Mouse (Mus musculus): ENCODE measurements around the gene Gan. TPM values are rescaled to one million over a fixed set of nuclear protein-coding genes. Genes with fewer than 3 reads are reported as not detected.

Gan gene
- total RNA-seq, 1 experiment = 7.9 TPM

DNA sequence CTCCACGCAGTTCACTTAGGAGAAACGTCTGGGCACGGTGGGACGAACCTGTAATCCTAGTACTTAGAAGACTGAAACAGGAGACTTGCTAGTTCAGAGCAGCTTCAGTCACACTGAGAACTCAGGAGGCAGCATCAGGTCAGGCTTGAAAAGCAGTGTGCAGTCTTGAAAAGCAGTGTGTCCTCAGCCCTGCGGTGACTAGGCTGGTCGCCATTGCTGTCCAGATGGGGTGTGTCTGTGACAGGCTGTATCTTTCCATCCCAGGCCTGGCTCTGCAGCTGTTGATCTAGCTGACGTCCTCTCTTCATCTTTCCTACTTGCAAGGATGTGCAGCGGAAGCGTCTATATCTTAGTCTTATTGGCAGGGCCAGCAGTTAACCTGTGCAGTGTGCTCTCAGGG, 42.9 kb downstream of the Gan start:
- Histone ChIP-seq H3K9me3 (ENCODE audit: control insufficient read depth, insufficient read depth, low read depth, low read length) (no peaks in the 10 kb centered on the region), H3K9ac (ENCODE audit: insufficient read depth, low read depth, low read length, poor library complexity, severe bottlenecking) (no peak overlapping the region), H3K4me3 (ENCODE audit: insufficient read depth in 1 of 2, low read depth in 1 of 2, low read length in 2 of 2, poor library complexity in 1 of 2, severe bottlenecking in 1 of 2) (no peak overlapping the region), H3K4me1 (ENCODE audit: control insufficient read depth in 2 of 2, insufficient read depth in 2 of 2, low read length in 2 of 2, poor library complexity in 1 of 2) (peaks cover 0 to 15% of the 10 kb centered on the region in 2 experiments; a peak in 1 of 4 replicates), H3K27ac (ENCODE audit: insufficient read depth, low read depth, low read length, poor library complexity, severe bottlenecking) (no peak overlapping the region), H3K36me3 (ENCODE audit: control insufficient read depth, insufficient read depth, low read length, poor library complexity, severe bottlenecking) (peaks cover 10% of the 10 kb centered on the region)
- in situ Hi-C loops (cut with MboI; ENCODE audit: low sequenced_read_pairs in 2 of 2, unreplicated experiment in 2 of 2) = loop anchor here in 1 of 2 experiments (25.0 kb wide), 1 partner anchor 261 kb away; no protein-coding TSS in a partner anchor
- TF ChIP-seq HCFC1 (IDR thresholded peaks at IDR 0.05; ENCODE audit: borderline replicate concordance, insufficient read depth, low read length) (no peak), ZC3H11A (IDR thresholded peaks at IDR 0.05; ENCODE audit: borderline replicate concordance, low read depth, low read length) (no peak), ZNF384 (IDR thresholded peaks at IDR 0.05; ENCODE audit: low read depth, low read length) (no peak), MAFK (IDR thresholded peaks at IDR 0.05; ENCODE audit: insufficient read depth, low read depth, low read length) (no peak), CHD2 (IDR thresholded peaks at IDR 0.05; ENCODE audit: low read depth, low read length) (no peak)
- no peak for DNase-seq (ENCODE audit: low read depth, low spot score)

DNA sequence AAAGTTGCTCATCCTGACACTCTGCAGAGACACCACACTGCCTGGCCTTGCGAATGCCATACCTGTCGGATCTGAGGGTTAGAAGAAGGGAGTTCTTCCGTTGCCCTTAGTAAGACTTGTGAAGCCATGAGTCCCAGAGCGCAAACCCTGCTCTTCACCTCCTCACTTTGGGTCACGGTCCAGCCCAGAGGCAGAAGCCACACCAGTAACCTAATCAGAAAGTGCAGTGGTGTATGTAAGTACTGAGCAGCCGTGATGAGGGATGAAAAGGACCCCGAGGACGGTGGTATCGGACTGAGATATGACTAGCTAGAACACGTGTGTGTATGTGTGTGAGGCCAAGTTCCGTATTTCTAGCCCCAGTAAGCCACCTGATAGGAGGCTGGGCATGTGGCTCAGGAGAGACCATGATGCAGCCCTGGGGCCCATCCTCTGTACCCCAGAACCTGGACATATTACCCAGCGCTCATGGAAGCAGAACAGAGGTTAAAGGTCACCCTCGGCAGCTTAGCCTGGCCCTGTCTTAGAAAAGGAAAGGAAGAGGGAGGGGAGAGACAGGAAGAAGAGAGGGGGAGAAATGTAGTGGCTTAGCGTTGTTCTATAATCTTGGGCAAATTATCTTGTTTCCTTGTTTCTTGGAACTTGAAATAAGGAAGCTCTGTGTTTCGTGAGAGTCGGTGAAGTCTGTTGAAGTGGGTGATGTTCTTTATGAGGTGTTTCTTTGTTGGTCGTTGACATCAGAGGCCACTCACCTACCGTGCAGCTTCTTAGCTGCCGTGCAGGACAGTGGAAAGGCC, 43.5 kb downstream of the Gan start:
- in situ Hi-C loops (cut with MboI; ENCODE audit: low sequenced_read_pairs in 2 of 2, unreplicated experiment in 2 of 2) = loop anchor here in 1 of 2 experiments (25.0 kb wide), 1 partner anchor 261 kb away; no protein-coding TSS in a partner anchor

DNA sequence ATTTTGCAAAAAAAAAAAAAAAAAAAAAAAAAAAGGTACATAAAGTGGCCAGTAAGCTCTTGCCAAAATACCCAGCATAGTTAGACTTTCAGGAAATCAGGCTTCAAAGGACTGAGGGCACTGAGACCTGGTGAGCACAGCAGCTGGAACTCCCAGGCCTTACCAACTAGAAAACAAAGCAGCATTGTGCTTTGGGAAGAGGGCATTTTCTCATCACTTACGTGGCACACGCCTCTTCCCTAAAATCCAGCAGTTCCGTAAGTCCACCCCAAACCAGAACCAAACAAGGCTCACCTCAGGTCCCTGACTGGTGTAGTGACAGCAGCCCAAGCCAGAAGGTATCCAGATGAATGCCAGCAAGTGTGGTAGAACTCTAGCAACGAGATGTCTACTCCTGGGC, 45.1 kb downstream of the Gan start:
- TF ChIP-seq ZNF384 (IDR thresholded peaks at IDR 0.05; ENCODE audit: low read depth, low read length) = no peak
- TF ChIP-seq MAFK (IDR thresholded peaks at IDR 0.05; ENCODE audit: insufficient read depth, low read depth, low read length) = no peak
- no peak for TF ChIP-seq CHD2 (IDR thresholded peaks at IDR 0.05; ENCODE audit: low read depth, low read length)
- TF ChIP-seq HCFC1 (IDR thresholded peaks at IDR 0.05; ENCODE audit: borderline replicate concordance, insufficient read depth, low read length) = no peak
- no peak for TF ChIP-seq ZC3H11A (IDR thresholded peaks at IDR 0.05; ENCODE audit: borderline replicate concordance, low read depth, low read length)
- Histone ChIP-seq H3K36me3 (ENCODE audit: control insufficient read depth, insufficient read depth, low read length, poor library complexity, severe bottlenecking) (peaks cover 5% of the 10 kb centered on the region; the same call in 1 of the 2 replicates), H3K4me3 (ENCODE audit: insufficient read depth in 1 of 2, low read depth in 1 of 2, low read length in 2 of 2, poor library complexity in 1 of 2, severe bottlenecking in 1 of 2) (no peak overlapping the region), H3K9me3 (ENCODE audit: control insufficient read depth, insufficient read depth, low read depth, low read length) (no peaks in the 10 kb centered on the region), H3K27ac (ENCODE audit: insufficient read depth, low read depth, low read length, poor library complexity, severe bottlenecking) (no peak overlapping the region), H3K9ac (ENCODE audit: insufficient read depth, low read depth, low read length, poor library complexity, severe bottlenecking) (no peak overlapping the region), H3K4me1 (ENCODE audit: control insufficient read depth in 2 of 2, insufficient read depth in 2 of 2, low read length in 2 of 2, poor library complexity in 1 of 2) (peaks cover 0 to 9% of the 10 kb centered on the region in 2 experiments; a peak in 1 of 4 replicates)
- in situ Hi-C loops (cut with MboI; ENCODE audit: low sequenced_read_pairs in 2 of 2, unreplicated experiment in 2 of 2) = loop anchor here in 1 of 2 experiments (25.0 kb wide), 1 partner anchor 259 kb away; no protein-coding TSS in a partner anchor
- DNase-seq (ENCODE audit: low read depth, low spot score) = no peak

More for the DNA sequence above, 43.5 kb downstream of the Gan start:
- DNase-seq (ENCODE audit: low read depth, low spot score) = no peak
- H3K9me3 ChIP-seq (ENCODE audit: control insufficient read depth, insufficient read depth, low read depth, low read length) = no peaks in the 10 kb centered on the region
- H3K4me3 ChIP-seq (ENCODE audit: insufficient read depth in 1 of 2, low read depth in 1 of 2, low read length in 2 of 2, poor library complexity in 1 of 2, severe bottlenecking in 1 of 2) = no peak overlapping the region
- peaks cover 0 to 12% of the 10 kb centered on the region in 2 experiments; a peak in 1 of 4 replicates for H3K4me1 ChIP-seq (ENCODE audit: control insufficient read depth in 2 of 2, insufficient read depth in 2 of 2, low read length in 2 of 2, poor library complexity in 1 of 2)
- TF ChIP-seq HCFC1 (IDR thresholded peaks at IDR 0.05; ENCODE audit: borderline replicate concordance, insufficient read depth, low read length) (no peak), CHD2 (IDR thresholded peaks at IDR 0.05; ENCODE audit: low read depth, low read length) (no peak), MAFK (IDR thresholded peaks at IDR 0.05; ENCODE audit: insufficient read depth, low read depth, low read length) (no peak), ZNF384 (IDR thresholded peaks at IDR 0.05; ENCODE audit: low read depth, low read length) (no peak), ZC3H11A (IDR thresholded peaks at IDR 0.05; ENCODE audit: borderline replicate concordance, low read depth, low read length) (no peak; the same call in 1 of the 2 replicates)
- no peak overlapping the region for H3K27ac ChIP-seq (ENCODE audit: insufficient read depth, low read depth, low read length, poor library complexity, severe bottlenecking)
- no peak overlapping the region for H3K9ac ChIP-seq (ENCODE audit: insufficient read depth, low read depth, low read length, poor library complexity, severe bottlenecking)
- H3K36me3 ChIP-seq (ENCODE audit: control insufficient read depth, insufficient read depth, low read length, poor library complexity, severe bottlenecking) = peaks cover 4% of the 10 kb centered on the region; the same call in 1 of the 2 replicates

DNA sequence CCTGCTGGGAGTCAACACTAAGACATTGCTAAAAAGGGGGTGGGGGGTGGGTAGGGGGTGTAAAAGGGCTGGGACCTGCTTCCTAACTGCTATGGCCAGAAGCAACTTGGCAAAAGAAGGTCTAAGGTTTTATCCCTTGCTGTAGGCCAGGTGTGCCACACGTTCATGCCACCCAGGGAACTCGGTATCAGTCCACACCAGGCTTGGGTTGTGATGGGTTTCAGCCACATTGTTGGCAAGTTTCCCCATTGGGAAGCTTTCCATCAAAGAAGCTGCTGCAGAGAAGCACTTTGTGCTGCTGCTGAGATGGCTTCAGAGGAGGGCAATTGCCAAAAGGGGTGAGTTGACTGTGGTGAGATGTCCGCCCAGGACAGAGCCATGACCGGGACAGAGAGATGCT, 47.9 kb downstream of the Gan start:
- H3K9ac ChIP-seq (ENCODE audit: insufficient read depth, low read depth, low read length, poor library complexity, severe bottlenecking) = no peak overlapping the region
- in situ Hi-C loops (cut with MboI; ENCODE audit: low sequenced_read_pairs in 2 of 2, unreplicated experiment in 2 of 2) = loop anchor here in 1 of 2 experiments (25.0 kb wide), 1 partner anchor 256 kb away; no protein-coding TSS in a partner anchor
- H3K36me3 ChIP-seq (ENCODE audit: control insufficient read depth, insufficient read depth, low read length, poor library complexity, severe bottlenecking) = peaks cover 4% of the 10 kb centered on the region; the same call in 1 of the 2 replicates
- DNase-seq (ENCODE audit: low read depth, low spot score) = no peak
- H3K27ac ChIP-seq (ENCODE audit: insufficient read depth, low read depth, low read length, poor library complexity, severe bottlenecking) = no peak overlapping the region
- H3K9me3 ChIP-seq (ENCODE audit: control insufficient read depth, insufficient read depth, low read depth, low read length) = no peaks in the 10 kb centered on the region
- TF ChIP-seq HCFC1 (IDR thresholded peaks at IDR 0.05; ENCODE audit: borderline replicate concordance, insufficient read depth, low read length) (no peak), CHD2 (IDR thresholded peaks at IDR 0.05; ENCODE audit: low read depth, low read length) (no peak), MAFK (IDR thresholded peaks at IDR 0.05; ENCODE audit: insufficient read depth, low read depth, low read length) (no peak), ZC3H11A (IDR thresholded peaks at IDR 0.05; ENCODE audit: borderline replicate concordance, low read depth, low read length) (no peak), ZNF384 (IDR thresholded peaks at IDR 0.05; ENCODE audit: low read depth, low read length) (no peak)
- H3K4me3 ChIP-seq (ENCODE audit: insufficient read depth in 1 of 2, low read depth in 1 of 2, low read length in 2 of 2, poor library complexity in 1 of 2, severe bottlenecking in 1 of 2) = no peak overlapping the region
- H3K4me1 ChIP-seq (ENCODE audit: control insufficient read depth in 2 of 2, insufficient read depth in 2 of 2, low read length in 2 of 2, poor library complexity in 1 of 2) = peaks cover 0 to 2% of the 10 kb centered on the region in 2 experiments; a peak in 1 of 4 replicates
